Mouse (Mus musculus) bone marrow macrophage, adult 2 months (primary cell): ENCODE measurements around the gene Pde11a. TPM values are rescaled to one million over a fixed set of nuclear protein-coding genes. Genes with fewer than 3 reads are reported as not detected.

Experiments
- H3K27ac ChIP-seq: 2 replicates; pipeline ENCODE4 v1.5.1; 2012; ENCODE audit warnings: low read depth, low read length; ENCODE audit not compliant: insufficient read depth
- H3K4me1 ChIP-seq: 2 replicates; pipeline ENCODE4 v1.6.1; 2012; ENCODE audit warnings: low read length; ENCODE audit not compliant: control insufficient read depth, insufficient read depth
- H3K4me3 ChIP-seq: 2 replicates; pipeline ENCODE4 v1.5.1; 2012; ENCODE audit warnings: mild to moderate bottlenecking, low read length, moderate library complexity; ENCODE audit not compliant: insufficient read depth
- CTCF ChIP-seq: IDR thresholded peaks from 2 replicates; pipeline ENCODE4 v1.5.1; 2012; ENCODE audit warnings: low read depth, mild to moderate bottlenecking, low read length, moderate library complexity
- POLR2A ChIP-seq: IDR thresholded peaks from 2 replicates; pipeline ENCODE4 v1.6.1; 2012; ENCODE audit warnings: mild to moderate bottlenecking, low read depth, low read length, borderline replicate concordance
- polyA plus RNA-seq: library from polyadenylated mRNA; stranded (reverse); fragments of >200 nt; gene quantifications from 2 replicates; pipeline ENCODE4 v1.2.4, GENCODE M21; 2012; ENCODE audit not compliant: missing spikeins, insufficient read depth, insufficient read length

Pde11a gene
- polyA plus RNA-seq, 1 experiment = not detected

- Histone ChIP-seq H3K4me3 (no peak overlapping the region), H3K4me1 (no peaks in the 10 kb centered on the region), H3K27ac (no peak overlapping the region)
- TF ChIP-seq CTCF (no peak), POLR2A (no peak)
Measured at GRCm38 (mm10) chr2:75953320-75953719, 385.3 kb downstream of the Pde11a start.

- no peak for TF ChIP-seq CTCF
- no peak for TF ChIP-seq POLR2A
- H3K4me3 ChIP-seq = no peak overlapping the region
- no peak overlapping the region for H3K27ac ChIP-seq
- no peaks in the 10 kb centered on the region for H3K4me1 ChIP-seq
Measured at GRCm38 (mm10) chr2:75950685-75951084, 387.9 kb downstream of the Pde11a start.

Other genes with a start within 250 kb of the Pde11a start
- gene Cyct, start 21.7 kb upstream of the Pde11a start, polyA plus RNA-seq = not detected in 2 replicates
- gene Rbm45, start 31.2 kb upstream of the Pde11a start, polyA plus RNA-seq = 27.0 and 27.8 TPM in 2 replicates
- not detected in 2 replicates for gene Osbpl6, start 67.7 kb upstream of the Pde11a start, polyA plus RNA-seq